Mouse (Mus musculus) CD4-positive helper T cell, adult 2 months (primary cell): ENCODE results near the gene Tram2.
A peak's percentile ranks its signal among the peaks of the same experiment; 100 is the strongest.

Source experiments
- DNase-seq: peaks from one replicate; pipeline ENCODE4 v3.0.0-alpha.2; 2012; ENCODE audit warnings: low read depth, missing footprints, low spot score

The Tram2 gene

GRCm38 (mm10) chr1:20974341-20975135 is 104.5 kb downstream of the Tram2 start:
- DNase-seq = no peak

- no peak for DNase-seq
Measured at GRCm38 (mm10) chr1:20973389-20973788, 105.6 kb downstream of the Tram2 start.

- DNase-seq = no peak
Measured at GRCm38 (mm10) chr1:20969642-20970041, 109.4 kb downstream of the Tram2 start.

- DNase-seq = no peak
Measured at GRCm38 (mm10) chr1:20954876-20955275, 124.2 kb downstream of the Tram2 start.

- no peak for DNase-seq
Measured at GRCm38 (mm10) chr1:20951799-20952198, 127.2 kb downstream of the Tram2 start.

- DNase-seq = peak; percentile 86
Measured at GRCm38 (mm10) chr1:20951300-20951763, 127.7 kb downstream of the Tram2 start, which contains the start of gene Efhc1. Efhc1 (plus strand) TSS chr1:20951626.
